ENCODE assay signal across 8 mouse cellular contexts in the genomic region with DNA sequence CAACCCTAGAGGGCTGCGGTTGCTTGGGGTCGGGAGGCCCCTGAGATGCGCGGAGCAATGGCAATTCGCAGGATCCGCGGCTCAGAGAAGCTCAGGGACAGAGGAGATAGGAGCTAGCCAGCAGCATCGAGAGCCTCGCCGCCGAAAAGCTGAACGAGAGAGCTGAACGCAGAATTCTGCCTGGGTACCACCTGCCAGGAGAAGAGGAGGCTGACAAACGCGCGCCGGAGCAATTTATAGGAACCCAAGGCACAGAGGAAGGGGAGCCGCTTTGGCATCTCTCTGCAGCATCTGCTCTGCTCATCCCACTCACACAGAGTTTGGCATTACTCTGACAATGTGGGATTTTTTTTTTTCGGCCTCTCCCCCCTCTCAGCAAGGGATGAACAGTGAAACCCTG. TPM values are rescaled to one million over a fixed set of nuclear protein-coding genes. Genes with fewer than 3 reads are reported as not detected.
DNase-seq lines count a peak whose midpoint lies in the region; ATAC-seq and TF ChIP-seq lines count a peak whose summit lies in the region.

A gene (minus strand): TSS at position 335 of the 400 bp plus-strand sequence.

- peak within 1 kb of the TSS; percentile 99 for H3K4me2 ChIP-seq in lung, embryonic 14.5 days
- H3K4me2 ChIP-seq in embryonic facial prominence, embryonic 11.5 days (ENCODE audit: low read depth, low read length), result peak within 1 kb of the TSS; percentile 97
- H3K4me2 ChIP-seq in midbrain, embryonic 14.5 days (ENCODE audit: low read length), result peak within 1 kb of the TSS; percentile 100

- peak within 1 kb of the TSS; percentile 32; the same call in 1 of the 2 replicates for H3K9ac ChIP-seq in lung, embryonic 14.5 days
- H3K9ac ChIP-seq in embryonic facial prominence, embryonic 11.5 days (replicated peaks; ENCODE audit: low read length), result peak within 1 kb of the TSS; percentile 43
- peak within 1 kb of the TSS; percentile 57 for H3K9ac ChIP-seq in midbrain, embryonic 14.5 days (replicated peaks; ENCODE audit: low read length)

- no peaks in the 10 kb centered on the region for H3K9me3 ChIP-seq in lung, embryonic 14.5 days (ENCODE audit: low read depth, low read length)
- no peaks in the 10 kb centered on the region for H3K9me3 ChIP-seq in embryonic facial prominence, embryonic 11.5 days (replicated peaks; ENCODE audit: control insufficient read depth, low read length)
- H3K9me3 ChIP-seq in hindbrain, embryonic 10.5 days, result no peaks in the 10 kb centered on the region
- H3K9me3 ChIP-seq in midbrain, embryonic 14.5 days (ENCODE audit: control insufficient read depth, low read length), result no peaks in the 10 kb centered on the region

- DNase-seq in lung, embryonic 14.5 days, result peak; percentile 37
- DNase-seq in lung, adult 2 months, result no peak
- peak; percentile 40 for DNase-seq in embryonic facial prominence, embryonic 11.5 days (ENCODE audit: low spot score)
- peak; percentile 54 for DNase-seq in hindbrain, embryonic 10.5 days (ENCODE audit: low spot score)
- peak; percentile 57 to 90 for DNase-seq in left cerebral cortex, adult 8-10 months (ENCODE audit: low spot score in 2 of 2)
- DNase-seq in midbrain, embryonic 14.5 days, result peak; percentile 68
- DNase-seq in thymus, adult 18-20 months, result peak; percentile 2 to 6
- no peak for DNase-seq in cerebellum, adult 8-10 months

- H3K27ac ChIP-seq in lung, embryonic 14.5 days (ENCODE audit: low read depth), result no peak within 1 kb of the TSS
- H3K27ac ChIP-seq in embryonic facial prominence, embryonic 11.5 days (replicated peaks; ENCODE audit: low read depth, low read length), result no peak within 1 kb of the TSS
- H3K27ac ChIP-seq in hindbrain, embryonic 10.5 days, result peak within 1 kb of the TSS; percentile 83
- 0 out of 2 replicates have a peak within 1 kb of the TSS, but pooled peaks have one; percentile 3 for H3K27ac ChIP-seq in midbrain, embryonic 14.5 days (replicated peaks; ENCODE audit: low read depth, low read length)

- H3K36me3 ChIP-seq in lung, embryonic 14.5 days (ENCODE audit: insufficient read depth), result no peaks in the 10 kb centered on the region
- H3K36me3 ChIP-seq in embryonic facial prominence, embryonic 11.5 days (replicated peaks; ENCODE audit: control insufficient read depth, insufficient read depth, low read depth, low read length), result no peaks in the 10 kb centered on the region
- no peaks in the 10 kb centered on the region for H3K36me3 ChIP-seq in hindbrain, embryonic 10.5 days
- no peaks in the 10 kb centered on the region for H3K36me3 ChIP-seq in midbrain, embryonic 14.5 days (ENCODE audit: control insufficient read depth, insufficient read depth, low read length)

- TF ChIP-seq POLR2A in lung, adult 2 months (IDR thresholded peaks at IDR 0.05; ENCODE audit: borderline replicate concordance, extremely low read depth, low read depth, low read length), result no peak

- H3K27me3 ChIP-seq in lung, embryonic 14.5 days (ENCODE audit: insufficient read depth, low read length), result peaks cover 41% of the 10 kb centered on the region
- peaks cover 24% of the 10 kb centered on the region for H3K27me3 ChIP-seq in embryonic facial prominence, embryonic 11.5 days (ENCODE audit: control insufficient read depth, insufficient read depth, low read length)
- peaks cover 67% of the 10 kb centered on the region for H3K27me3 ChIP-seq in hindbrain, embryonic 10.5 days (ENCODE audit: insufficient read depth, poor library complexity, severe bottlenecking)
- peaks cover 47% of the 10 kb centered on the region for H3K27me3 ChIP-seq in midbrain, embryonic 14.5 days (ENCODE audit: control insufficient read depth, insufficient read depth, low read length)

- ATAC-seq in lung, embryonic 14.5 days (ENCODE audit: insufficient read depth), result no peak
- ATAC-seq in embryonic facial prominence, embryonic 11.5 days (replicated peaks; ENCODE audit: insufficient number of reproducible peaks, low FRiP score, low TSS enrichment, low read depth), result no peak
- ATAC-seq in midbrain, embryonic 14.5 days (ENCODE audit: low FRiP score, low TSS enrichment), result no peak

- peak within 1 kb of the TSS; percentile 53 for H3K4me3 ChIP-seq in lung, embryonic 14.5 days (ENCODE audit: low read depth, low read length)
- H3K4me3 ChIP-seq in lung, adult 2 months (replicated peaks; ENCODE audit: extremely low read depth, low read depth, low read length), result no peak within 1 kb of the TSS
- peak within 1 kb of the TSS; percentile 52 for H3K4me3 ChIP-seq in embryonic facial prominence, embryonic 11.5 days (ENCODE audit: low read depth, low read length)
- peak within 1 kb of the TSS; percentile 72 for H3K4me3 ChIP-seq in hindbrain, embryonic 10.5 days
- peak within 1 kb of the TSS; percentile 54 for H3K4me3 ChIP-seq in midbrain, embryonic 14.5 days (replicated peaks; ENCODE audit: low read depth, low read length)

- under 1% methylated on average over 19 of the region's 19 CpGs for WGBS in lung, embryonic 14.5 days
- 4% methylated on average over 19 of the region's 19 CpGs for WGBS in lung, adult 2 months
- WGBS in embryonic facial prominence, embryonic 11.5 days, result under 1% methylated on average over 19 of the region's 19 CpGs
- under 1% methylated on average over 19 of the region's 19 CpGs for WGBS in hindbrain, embryonic 10.5 days
- WGBS in midbrain, embryonic 14.5 days, result under 1% methylated on average over 19 of the region's 19 CpGs

- no peak for TF ChIP-seq CTCF in lung, embryonic 14.5 days (IDR thresholded peaks at IDR 0.05; ENCODE audit: low read depth)
- TF ChIP-seq CTCF in lung, adult 2 months (IDR thresholded peaks at IDR 0.05; ENCODE audit: insufficient read depth, low read length), result no peak

- H3K4me1 ChIP-seq in lung, embryonic 14.5 days (ENCODE audit: insufficient read depth), result no peaks in the 10 kb centered on the region
- H3K4me1 ChIP-seq in lung, adult 2 months (ENCODE audit: control insufficient read depth, insufficient read depth, low read length), result peaks cover 6% of the 10 kb centered on the region
- 0 out of 2 replicates have a peak, but pooled peaks cover 3% of the 10 kb centered on the region for H3K4me1 ChIP-seq in embryonic facial prominence, embryonic 11.5 days (ENCODE audit: control insufficient read depth, insufficient read depth, low read length)
- H3K4me1 ChIP-seq in hindbrain, embryonic 10.5 days (replicated peaks), result peaks cover 30% of the 10 kb centered on the region
- H3K4me1 ChIP-seq in midbrain, embryonic 14.5 days (ENCODE audit: control insufficient read depth, insufficient read depth, low read length), result peaks cover 15% of the 10 kb centered on the region; the same call in 1 of the 2 replicates

RNA-seq across cellular contexts. Expression of the gene that starts here (rescaled TPM):
- polyA plus RNA-seq in lung, embryonic 14.5 days (2014; fragmentation: Nextera tagmentation; extraction: Ambion mirVana), result not detected in 2 replicates
- polyA plus RNA-seq in lung, adult 2 months (2012; rRNA removed), result 0.06 and 0.14 TPM in 2 replicates
- polyA plus RNA-seq in embryonic facial prominence, embryonic 11.5 days (2014; fragmentation: Nextera tagmentation; extraction: Ambion mirVana), result 1.2 and 2.2 TPM in 2 replicates
- 3.6 and 5.7 TPM in 2 replicates for polyA plus RNA-seq in hindbrain, embryonic 10.5 days (2016; fragmentation: Nextera tagmentation; extraction: Ambion mirVana)
- 100 to 1,000 TPM in 2 of 4 experiments, 10 to 100 TPM in 2; 93.2 to 106 (median 99.1) TPM for total RNA-seq in left cerebral cortex, adult 8-10 months (2022)
- polyA plus RNA-seq in midbrain, embryonic 14.5 days (2014; fragmentation: Nextera tagmentation; extraction: Ambion mirVana), result 3.3 and 3.4 TPM in 2 replicates

Comparison
In these comparisons a context has a peak if more than half of its experiments do, and no peak if none do; other contexts are left out.
1. Peak in DNase-seq, H3K4me3 ChIP-seq, H3K9ac ChIP-seq and H3K4me2 ChIP-seq in lung, embryonic 14.5 days; RNA of the gene not detected or under 1 TPM.
2. DNase-seq: peak in embryonic facial prominence, embryonic 11.5 days (single experiment), hindbrain, embryonic 10.5 days (single experiment), left cerebral cortex, adult 8-10 months (2 of 2), midbrain, embryonic 14.5 days (single experiment) and thymus, adult 18-20 months (2 of 2); none in lung, adult 2 months (single experiment) and cerebellum, adult 8-10 months (single experiment).
3. H3K27ac ChIP-seq: peak in hindbrain, embryonic 10.5 days (single experiment) and midbrain, embryonic 14.5 days (single experiment); none in lung, embryonic 14.5 days (single experiment) and embryonic facial prominence, embryonic 11.5 days (single experiment).
4. Peak in every context shown above with its lines, with median percentiles within 50 percentile points of each other: H3K4me2 ChIP-seq and H3K9ac ChIP-seq.